Mouse (Mus musculus) megakaryocyte, embryonic 14.5 days (primary cell): Measurements from ENCODE around the gene Pus3.

ENCODE experiments used
- FLI1 ChIP-seq: IDR thresholded peaks from 2 replicates; pipeline ENCODE4 v1.6.1; 2012; ENCODE audit warnings: low read length, inconsistent platforms, mixed read lengths
- GATA1 ChIP-seq: IDR thresholded peaks from 3 replicates; pipeline ENCODE4 v1.6.1; 2012; ENCODE audit warnings: mixed read lengths, low read length, inconsistent platforms, borderline replicate concordance

GRCm38 (mm10) chr9:35541941-35542340, 16.5 kb upstream of the Pus3 start:
- TF ChIP-seq GATA1: no peak
- TF ChIP-seq FLI1: no peak
